Mouse (Mus musculus): ENCODE measurements at regions not wholly inside any gene's neighbourhood (a gene's known extent, or its start where the extent isn't known, plus 50 kb on each side); places are given as distances from the start of the nearest gene placed in this dataset.

- DNase-seq (ENCODE audit: low read depth) = no peak
Observed at GRCm38 (mm10) chr13:60364778-60365672, 187.9 kb upstream of the Gas1 start.

DNA sequence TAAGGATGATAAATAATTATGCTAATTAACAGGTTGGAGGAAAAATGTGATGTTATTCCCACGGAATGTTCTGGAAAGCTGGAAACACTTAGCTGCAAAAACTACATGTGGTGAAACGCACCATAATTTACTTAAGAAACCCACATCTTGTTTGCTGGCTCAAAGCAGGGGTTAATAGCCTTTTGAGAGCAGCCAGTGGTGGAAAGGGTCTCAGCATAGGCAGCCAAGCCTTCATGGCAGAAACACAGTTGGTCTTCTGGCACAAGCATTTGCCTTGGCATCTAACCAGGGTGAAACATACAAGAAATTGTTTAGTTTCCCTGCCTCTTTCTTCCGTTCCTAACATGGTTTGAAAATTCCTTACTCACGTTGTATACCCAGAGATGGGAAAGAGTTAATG lies 192.1 kb upstream of the Gas1 start:
- DNase-seq (ENCODE audit: low read depth) = no peak

DNA sequence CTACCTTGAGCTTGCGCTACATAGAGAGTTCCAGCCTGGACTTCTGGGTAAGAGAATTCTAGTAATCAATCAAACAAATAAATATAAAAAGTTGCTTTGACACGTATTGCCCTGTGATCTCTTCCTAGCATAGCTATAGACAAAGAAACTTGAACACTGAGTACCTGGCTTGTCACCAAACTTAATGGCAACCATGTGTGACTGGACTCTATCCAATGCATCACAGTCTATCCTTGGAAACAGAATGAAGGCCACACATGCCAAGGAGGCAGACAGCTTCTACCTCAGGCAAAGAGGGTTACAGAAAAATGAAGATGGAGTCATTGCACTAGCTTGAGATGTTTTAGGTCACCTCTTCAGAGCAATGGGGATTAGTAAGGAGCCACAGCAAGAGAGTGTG lies 194.5 kb upstream of the Gas1 start:
- no peak for DNase-seq (ENCODE audit: low read depth)

GRCm38 (mm10) chr13:60376705-60377104 lies 199.5 kb upstream of the Gas1 start:
- DNase-seq (ENCODE audit: low read depth) = no peak

GRCm38 (mm10) chr13:60382855-60383254 lies 205.7 kb upstream of the Gas1 start:
- no peak for DNase-seq (ENCODE audit: low read depth)

GRCm38 (mm10) chr13:60398836-60399235 lies 202.9 kb upstream of the Dapk1 start:
- DNase-seq (ENCODE audit: low read depth) = no peak

DNA sequence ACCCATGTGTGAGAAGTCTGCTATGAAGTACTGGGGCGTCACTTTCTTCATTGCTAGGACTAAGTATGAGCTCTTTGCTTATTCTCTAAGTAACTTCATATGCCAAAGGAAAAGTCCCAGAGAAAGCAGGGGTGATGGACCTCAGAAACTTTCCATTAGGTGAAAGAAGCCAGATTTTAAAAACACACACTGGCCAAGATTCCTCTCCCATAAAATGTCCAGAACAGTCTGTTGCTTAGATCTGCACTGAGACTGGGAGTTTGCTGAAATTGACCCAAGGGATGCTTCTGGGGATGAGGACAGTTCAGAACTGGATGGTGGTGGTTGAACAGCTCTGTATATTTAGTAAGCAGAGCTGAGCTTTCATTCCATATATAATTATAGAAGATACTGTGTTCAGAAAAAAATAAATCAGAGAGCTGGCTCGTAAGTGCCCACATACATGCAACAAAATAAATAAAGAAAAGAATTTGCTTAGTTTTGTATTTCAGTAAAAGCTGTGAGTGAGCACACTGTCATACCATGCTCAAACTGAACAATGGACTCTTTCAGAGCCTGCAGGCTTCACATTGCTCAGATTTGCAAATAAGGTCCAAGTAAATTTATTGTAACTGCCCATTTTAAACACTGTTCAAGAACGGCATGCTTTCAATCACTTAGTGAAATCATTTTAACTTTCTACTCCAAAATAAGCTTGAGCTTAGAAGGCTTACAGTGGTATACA lies 200.8 kb upstream of the Dapk1 start:
- no peak for DNase-seq (ENCODE audit: low read depth)

GRCm38 (mm10) chr13:60403471-60403870 lies 198.3 kb upstream of the Dapk1 start:
- DNase-seq (ENCODE audit: low read depth) = no peak

- no peak for DNase-seq (ENCODE audit: low read depth)
Observed at GRCm38 (mm10) chr13:60407344-60407743, 194.4 kb upstream of the Dapk1 start.

GRCm38 (mm10) chr13:60409706-60410502 lies 191.8 kb upstream of the Dapk1 start:
- no peak for DNase-seq (ENCODE audit: low read depth)

DNA sequence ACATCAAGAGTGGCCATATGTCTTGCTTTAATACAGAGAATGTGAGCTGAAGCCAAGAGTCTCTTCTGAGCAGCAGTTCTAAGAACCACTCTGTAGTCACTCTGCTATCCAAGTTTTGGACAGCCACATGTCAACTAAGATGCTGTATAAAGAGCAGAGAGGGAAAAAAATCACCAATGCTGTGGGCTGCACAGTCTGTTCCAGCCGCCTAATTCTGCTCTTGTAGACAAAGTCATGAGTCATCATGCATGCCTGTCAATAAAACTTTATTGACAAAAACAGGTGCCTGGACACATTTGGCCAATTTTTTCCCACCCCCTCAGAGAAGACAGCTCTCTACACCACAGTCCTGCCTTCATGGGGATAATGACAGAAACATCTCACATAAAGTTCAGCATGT lies 185.7 kb upstream of the Dapk1 start:
- no peak for DNase-seq (ENCODE audit: low read depth)

- no peak for DNase-seq (ENCODE audit: low read depth)
Observed at GRCm38 (mm10) chr13:60417015-60417414, 184.7 kb upstream of the Dapk1 start.

- no peak for DNase-seq (ENCODE audit: low read depth)
Observed at GRCm38 (mm10) chr13:60417436-60418158, 184.2 kb upstream of the Dapk1 start.

GRCm38 (mm10) chr13:60420386-60420785 lies 181.4 kb upstream of the Dapk1 start:
- DNase-seq (ENCODE audit: low read depth) = no peak

DNA sequence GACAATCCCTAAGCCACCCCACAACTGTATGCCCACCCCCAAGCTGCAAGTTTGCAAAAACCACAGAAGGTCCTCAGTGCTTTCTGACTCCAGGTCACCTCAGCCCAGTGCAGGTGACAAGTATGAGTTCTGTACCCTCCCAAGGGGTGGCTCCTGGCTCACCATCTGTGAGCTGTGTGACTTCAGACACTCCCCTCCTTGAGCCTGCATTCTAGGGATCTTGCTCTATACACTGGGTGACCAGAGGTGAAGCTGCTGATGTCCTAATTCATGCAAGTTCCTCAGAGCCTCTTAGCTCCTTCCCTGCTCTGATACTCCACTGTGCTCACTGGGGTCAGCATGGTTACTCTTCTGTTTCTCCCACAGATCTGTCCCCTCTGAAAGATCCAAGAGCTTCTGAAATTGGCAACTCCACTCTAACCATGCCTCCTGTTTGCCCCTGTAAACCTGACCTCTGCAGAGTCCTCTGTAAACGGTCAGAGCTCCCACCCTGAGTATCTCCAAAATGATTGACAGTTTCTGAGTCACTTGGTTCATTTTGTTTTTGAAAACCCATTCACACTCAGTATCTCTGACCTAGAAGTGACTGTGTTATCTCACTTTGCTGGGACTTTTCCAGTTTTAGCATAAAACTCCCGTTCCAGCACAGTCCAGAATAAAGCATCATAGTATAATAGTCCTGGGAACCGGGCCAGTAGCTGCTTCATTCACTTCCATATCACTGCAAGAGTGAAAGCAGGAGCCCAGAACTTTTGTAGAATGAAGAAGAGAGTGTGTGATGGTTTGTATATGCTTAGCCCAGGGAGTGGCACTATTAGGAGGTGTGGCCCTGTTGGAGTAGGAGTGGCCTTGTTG lies 180.7 kb upstream of the Dapk1 start:
- no peak for DNase-seq (ENCODE audit: low read depth)

GRCm38 (mm10) chr13:60424267-60424666 lies 177.5 kb upstream of the Dapk1 start:
- no peak for DNase-seq (ENCODE audit: low read depth)

- no peak for DNase-seq (ENCODE audit: low read depth)
Observed at GRCm38 (mm10) chr13:60425140-60425539, 176.6 kb upstream of the Dapk1 start.

DNA sequence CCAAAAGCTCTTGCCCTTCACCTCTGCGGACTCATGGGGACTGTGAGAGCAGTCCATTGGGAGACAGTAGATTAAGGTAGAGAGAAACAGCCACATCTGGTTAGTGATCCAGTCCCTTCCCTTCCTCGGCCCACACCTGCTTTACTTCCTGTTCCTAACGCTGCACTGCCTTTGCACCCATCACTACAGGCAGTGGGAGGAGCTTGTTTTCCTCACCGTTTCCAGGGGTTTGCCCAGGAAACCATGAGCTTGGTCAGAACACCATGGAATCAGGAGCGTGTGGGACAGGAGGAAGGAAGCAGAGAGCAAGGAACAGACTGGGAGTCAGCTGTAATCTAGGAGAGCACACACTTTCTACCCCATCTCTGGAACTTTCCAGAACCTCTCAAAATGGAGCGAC lies 176.2 kb upstream of the Dapk1 start:
- DNase-seq (ENCODE audit: low read depth) = no peak

- DNase-seq (ENCODE audit: low read depth) = no peak
Observed at GRCm38 (mm10) chr13:60426192-60426840, 175.4 kb upstream of the Dapk1 start.

- DNase-seq (ENCODE audit: low read depth) = no peak
Observed at GRCm38 (mm10) chr13:60427077-60427476, 174.7 kb upstream of the Dapk1 start.
